Mouse (Mus musculus): ENCODE data around the gene Eif5b. TPM values are rescaled to one million over a fixed set of nuclear protein-coding genes. Genes with fewer than 3 reads are reported as not detected.

Eif5b gene
- polyA plus RNA-seq, 1 experiment from 2014 or later, result 32.1 TPM

GRCm38 (mm10) chr1:38012104-38012503 is 14.3 kb downstream of the Eif5b start:
- DNase-seq (ENCODE audit: low spot score) (no peak), ATAC-seq (ENCODE audit: insufficient number of reproducible peaks, low FRiP score, low TSS enrichment, low read depth) (no peak)
- no peak overlapping the region for H3K9ac ChIP-seq (ENCODE audit: low read length)
- no peak overlapping the region for H3K4me2 ChIP-seq (ENCODE audit: low read depth, severe bottlenecking)
- no peaks in the 10 kb centered on the region for H3K9me3 ChIP-seq (ENCODE audit: control insufficient read depth, low read length)
- H3K27ac ChIP-seq (replicated peaks; ENCODE audit: low read depth, low read length), result no peak overlapping the region
- no peaks in the 10 kb centered on the region for H3K4me1 ChIP-seq (ENCODE audit: control insufficient read depth, insufficient read depth, low read length)
- no peaks in the 10 kb centered on the region for H3K27me3 ChIP-seq (ENCODE audit: control insufficient read depth, insufficient read depth, low read length)
- no peaks in the 10 kb centered on the region for H3K36me3 ChIP-seq (ENCODE audit: control insufficient read depth, insufficient read depth, low read length)
- WGBS, result 90% methylated on average over 3 of the region's 3 CpGs
- H3K4me3 ChIP-seq (ENCODE audit: low read depth, low read length), result no peak overlapping the region

GRCm38 (mm10) chr1:38012509-38012908 is 14.7 kb downstream of the Eif5b start:
- Histone ChIP-seq H3K4me1 (ENCODE audit: control insufficient read depth, insufficient read depth, low read length) (no peaks in the 10 kb centered on the region), H3K27ac (replicated peaks; ENCODE audit: low read depth, low read length) (no peak overlapping the region), H3K36me3 (ENCODE audit: control insufficient read depth, insufficient read depth, low read length) (no peaks in the 10 kb centered on the region), H3K4me2 (ENCODE audit: low read depth, severe bottlenecking) (no peak overlapping the region), H3K9me3 (ENCODE audit: control insufficient read depth, low read length) (no peaks in the 10 kb centered on the region), H3K4me3 (ENCODE audit: low read depth, low read length) (no peak overlapping the region), H3K9ac (ENCODE audit: low read length) (no peak overlapping the region), H3K27me3 (ENCODE audit: control insufficient read depth, insufficient read depth, low read length) (no peaks in the 10 kb centered on the region)
- ATAC-seq (ENCODE audit: insufficient number of reproducible peaks, low FRiP score, low TSS enrichment, low read depth) (no peak), DNase-seq (ENCODE audit: low spot score) (no peak)

- DNase-seq (ENCODE audit: low spot score) (no peak), ATAC-seq (ENCODE audit: insufficient number of reproducible peaks, low FRiP score, low TSS enrichment, low read depth) (no peak)
- H3K9ac ChIP-seq (ENCODE audit: low read length), result no peak overlapping the region
- no peaks in the 10 kb centered on the region for H3K27me3 ChIP-seq (ENCODE audit: control insufficient read depth, insufficient read depth, low read length)
- H3K4me3 ChIP-seq (ENCODE audit: low read depth, low read length), result no peak overlapping the region
- H3K4me2 ChIP-seq (ENCODE audit: low read depth, severe bottlenecking), result no peak overlapping the region
- no peaks in the 10 kb centered on the region for H3K4me1 ChIP-seq (ENCODE audit: control insufficient read depth, insufficient read depth, low read length)
- H3K36me3 ChIP-seq (ENCODE audit: control insufficient read depth, insufficient read depth, low read length), result peaks cover 2% of the 10 kb centered on the region; the same call in 1 of the 2 replicates
- H3K27ac ChIP-seq (replicated peaks; ENCODE audit: low read depth, low read length), result no peak overlapping the region
- H3K9me3 ChIP-seq (ENCODE audit: control insufficient read depth, low read length), result no peaks in the 10 kb centered on the region
- 89% methylated on average over 2 of the region's 2 CpGs for WGBS
Observed at GRCm38 (mm10) chr1:38014551-38015203, 16.9 kb downstream of the Eif5b start.

- no peak overlapping the region for H3K4me2 ChIP-seq (ENCODE audit: low read depth, severe bottlenecking)
- DNase-seq (ENCODE audit: low spot score) (no peak), ATAC-seq (ENCODE audit: insufficient number of reproducible peaks, low FRiP score, low TSS enrichment, low read depth) (no peak)
- H3K9me3 ChIP-seq (ENCODE audit: control insufficient read depth, low read length), result no peaks in the 10 kb centered on the region
- no peaks in the 10 kb centered on the region for H3K27me3 ChIP-seq (ENCODE audit: control insufficient read depth, insufficient read depth, low read length)
- H3K27ac ChIP-seq (replicated peaks; ENCODE audit: low read depth, low read length), result no peak overlapping the region
- H3K36me3 ChIP-seq (ENCODE audit: control insufficient read depth, insufficient read depth, low read length), result no peaks in the 10 kb centered on the region; the same call in 1 of the 2 replicates
- H3K4me1 ChIP-seq (ENCODE audit: control insufficient read depth, insufficient read depth, low read length), result no peaks in the 10 kb centered on the region
- H3K9ac ChIP-seq (ENCODE audit: low read length), result no peak overlapping the region
- 93% methylated on average over 7 of the region's 7 CpGs for WGBS
- H3K4me3 ChIP-seq (ENCODE audit: low read depth, low read length), result no peak overlapping the region
Observed at GRCm38 (mm10) chr1:38027301-38027700, 29.5 kb downstream of the Eif5b start.

GRCm38 (mm10) chr1:38031391-38031790 is 33.6 kb downstream of the Eif5b start:
- no peaks in the 10 kb centered on the region for H3K4me1 ChIP-seq (ENCODE audit: control insufficient read depth, insufficient read depth, low read length)
- DNase-seq (ENCODE audit: low spot score) (no peak), ATAC-seq (ENCODE audit: insufficient number of reproducible peaks, low FRiP score, low TSS enrichment, low read depth) (no peak)
- H3K9me3 ChIP-seq (ENCODE audit: control insufficient read depth, low read length), result no peaks in the 10 kb centered on the region
- H3K4me2 ChIP-seq (ENCODE audit: low read depth, severe bottlenecking), result no peak overlapping the region
- H3K9ac ChIP-seq (ENCODE audit: low read length), result no peak overlapping the region
- H3K27ac ChIP-seq (replicated peaks; ENCODE audit: low read depth, low read length), result no peak overlapping the region
- no peaks in the 10 kb centered on the region for H3K27me3 ChIP-seq (ENCODE audit: control insufficient read depth, insufficient read depth, low read length)
- peaks cover 4% of the 10 kb centered on the region; the same call in 1 of the 2 replicates for H3K36me3 ChIP-seq (ENCODE audit: control insufficient read depth, insufficient read depth, low read length)
- H3K4me3 ChIP-seq (ENCODE audit: low read depth, low read length), result no peak overlapping the region
- WGBS, result 94% methylated on average over 5 of the region's 5 CpGs

GRCm38 (mm10) chr1:38035521-38035920 is 37.7 kb downstream of the Eif5b start:
- H3K9me3 ChIP-seq (ENCODE audit: control insufficient read depth, low read length), result no peaks in the 10 kb centered on the region
- peaks cover 22% of the 10 kb centered on the region; the same call in 1 of the 2 replicates for H3K36me3 ChIP-seq (ENCODE audit: control insufficient read depth, insufficient read depth, low read length)
- H3K4me2 ChIP-seq (ENCODE audit: low read depth, severe bottlenecking), result no peak overlapping the region
- no peak overlapping the region for H3K4me3 ChIP-seq (ENCODE audit: low read depth, low read length)
- no peaks in the 10 kb centered on the region for H3K27me3 ChIP-seq (ENCODE audit: control insufficient read depth, insufficient read depth, low read length)
- DNase-seq (ENCODE audit: low spot score), result no peak
- no peak overlapping the region for H3K9ac ChIP-seq (ENCODE audit: low read length)
- 91% methylated on average over 4 of the region's 4 CpGs for WGBS
- no peak for ATAC-seq (ENCODE audit: insufficient number of reproducible peaks, low FRiP score, low TSS enrichment, low read depth)
- no peak overlapping the region for H3K27ac ChIP-seq (replicated peaks; ENCODE audit: low read depth, low read length)
- H3K4me1 ChIP-seq (ENCODE audit: control insufficient read depth, insufficient read depth, low read length), result no peaks in the 10 kb centered on the region

GRCm38 (mm10) chr1:38037375-38037774 is 39.6 kb downstream of the Eif5b start:
- 96% methylated on average over 5 of the region's 5 CpGs for WGBS

GRCm38 (mm10) chr1:38038898-38039297 is 41.1 kb downstream of the Eif5b start:
- H3K4me1 ChIP-seq (ENCODE audit: control insufficient read depth, insufficient read depth, low read length), result no peaks in the 10 kb centered on the region
- ATAC-seq (ENCODE audit: insufficient number of reproducible peaks, low FRiP score, low TSS enrichment, low read depth), result no peak
- no peak overlapping the region for H3K4me2 ChIP-seq (ENCODE audit: low read depth, severe bottlenecking)
- DNase-seq (ENCODE audit: low spot score), result no peak
- H3K27me3 ChIP-seq (ENCODE audit: control insufficient read depth, insufficient read depth, low read length), result no peaks in the 10 kb centered on the region
- no peak overlapping the region for H3K27ac ChIP-seq (replicated peaks; ENCODE audit: low read depth, low read length)
- H3K9me3 ChIP-seq (ENCODE audit: control insufficient read depth, low read length), result no peaks in the 10 kb centered on the region
- WGBS, result 93% methylated on average over 2 of the region's 2 CpGs
- H3K36me3 ChIP-seq (ENCODE audit: control insufficient read depth, insufficient read depth, low read length), result peaks cover 32% of the 10 kb centered on the region; the same call in 1 of the 2 replicates
- H3K9ac ChIP-seq (ENCODE audit: low read length), result no peak overlapping the region
- H3K4me3 ChIP-seq (ENCODE audit: low read depth, low read length), result no peak overlapping the region

More at GRCm38 (mm10) chr1:38037375-38037774, 39.6 kb downstream of the Eif5b start:
- H3K27me3 ChIP-seq (ENCODE audit: control insufficient read depth, insufficient read depth, low read length), result no peaks in the 10 kb centered on the region
- ATAC-seq (ENCODE audit: insufficient number of reproducible peaks, low FRiP score, low TSS enrichment, low read depth) (no peak), DNase-seq (ENCODE audit: low spot score) (no peak)
- H3K4me2 ChIP-seq (ENCODE audit: low read depth, severe bottlenecking), result no peak overlapping the region
- H3K4me3 ChIP-seq (ENCODE audit: low read depth, low read length), result no peak overlapping the region
- H3K9ac ChIP-seq (ENCODE audit: low read length), result no peak overlapping the region
- H3K27ac ChIP-seq (replicated peaks; ENCODE audit: low read depth, low read length), result no peak overlapping the region
- no peaks in the 10 kb centered on the region for H3K4me1 ChIP-seq (ENCODE audit: control insufficient read depth, insufficient read depth, low read length)
- peaks cover 31% of the 10 kb centered on the region; the same call in 1 of the 2 replicates for H3K36me3 ChIP-seq (ENCODE audit: control insufficient read depth, insufficient read depth, low read length)
- no peaks in the 10 kb centered on the region for H3K9me3 ChIP-seq (ENCODE audit: control insufficient read depth, low read length)

GRCm38 (mm10) chr1:38048121-38048520 is 50.3 kb downstream of the Eif5b start:
- H3K27ac ChIP-seq (replicated peaks; ENCODE audit: low read depth, low read length), result no peak overlapping the region
- no peak for ATAC-seq (ENCODE audit: insufficient number of reproducible peaks, low FRiP score, low TSS enrichment, low read depth)
- 93% methylated on average over 3 of the region's 3 CpGs for WGBS
- no peak overlapping the region for H3K4me2 ChIP-seq (ENCODE audit: low read depth, severe bottlenecking)
- H3K36me3 ChIP-seq (ENCODE audit: control insufficient read depth, insufficient read depth, low read length), result peaks cover 22% of the 10 kb centered on the region
- no peaks in the 10 kb centered on the region for H3K9me3 ChIP-seq (ENCODE audit: control insufficient read depth, low read length)
- H3K9ac ChIP-seq (ENCODE audit: low read length), result no peak overlapping the region
- H3K27me3 ChIP-seq (ENCODE audit: control insufficient read depth, insufficient read depth, low read length), result no peaks in the 10 kb centered on the region
- no peak overlapping the region for H3K4me3 ChIP-seq (ENCODE audit: low read depth, low read length)
- no peak for DNase-seq (ENCODE audit: low spot score)
- H3K4me1 ChIP-seq (ENCODE audit: control insufficient read depth, insufficient read depth, low read length), result no peaks in the 10 kb centered on the region
